Mouse (Mus musculus) neural tube, embryonic 13.5 days (tissue): ENCODE data around the gene Nenf. TPM values are rescaled to one million over a fixed set of nuclear protein-coding genes. Genes with fewer than 3 reads are reported as not detected.
A peak's percentile ranks its signal among the peaks of the same experiment; 100 is the strongest.

ENCODE experiments used
- ATAC-seq: fragments of 200-750 bp; cut with Nextera tagmentation; 2 replicates; pipeline ENCODE4 v1.8.0; 2017; ENCODE audit warnings: low read depth, mild to moderate bottlenecking, moderate TSS enrichment, moderate library complexity
- H3K27ac ChIP-seq: fragments of 300-500 bp; sonication (generic); replicated peaks from 2 replicates; pipeline ENCODE4 v1.5.1; 2015; ENCODE audit warnings: moderate library complexity, mild to moderate bottlenecking, inconsistent platforms
- H3K27me3 ChIP-seq: fragments of 300-500 bp; sonication (generic); 2 replicates; pipeline ENCODE4 v1.6.1; 2015; ENCODE audit warnings: mild to moderate bottlenecking, inconsistent platforms
- H3K36me3 ChIP-seq: fragments of 300-500 bp; sonication (generic); 2 replicates; pipeline ENCODE4 v1.6.1; 2015; ENCODE audit warnings: mild to moderate bottlenecking, inconsistent platforms
- H3K4me1 ChIP-seq: fragments of 300-500 bp; sonication (generic); replicated peaks from 2 replicates; pipeline ENCODE4 v1.6.1; 2015; ENCODE audit warnings: inconsistent platforms
- H3K4me2 ChIP-seq: fragments of 300-500 bp; sonication (generic); 2 replicates; pipeline ENCODE4 v1.6.1; 2015; ENCODE audit warnings: inconsistent platforms, mild to moderate bottlenecking, moderate library complexity
- H3K4me3 ChIP-seq: fragments of 300-500 bp; sonication (generic); 2 replicates; pipeline ENCODE4 v1.5.1; 2015; ENCODE audit warnings: mild to moderate bottlenecking, inconsistent platforms
- H3K9ac ChIP-seq: fragments of 300-500 bp; sonication (generic); 2 replicates; pipeline ENCODE4 v1.6.1; 2015; ENCODE audit warnings: moderate library complexity, mild to moderate bottlenecking, inconsistent platforms
- H3K9me3 ChIP-seq: fragments of 300-500 bp; sonication (generic); 2 replicates; pipeline ENCODE4 v1.6.1; 2016; ENCODE audit warnings: inconsistent platforms
- WGBS: fragments of 180-500 bp; shearing (Covaris S2); methylation state at CpG from one replicate; pipeline ENCODE4 v1.1.7; 2015; 5-methylcytosine and 5-hydroxymethylcytosine counted together
- polyA plus RNA-seq: library from polyadenylated mRNA; unstranded; fragments of >200 nt; fragmentation: Nextera tagmentation; extraction: Ambion mirVana; gene quantifications from 2 replicates; pipeline ENCODE4 v1.2.1, GENCODE M21; 2015

Nenf gene
- polyA plus RNA-seq, 1 experiment from 2014 or later, result 121 TPM

DNA sequence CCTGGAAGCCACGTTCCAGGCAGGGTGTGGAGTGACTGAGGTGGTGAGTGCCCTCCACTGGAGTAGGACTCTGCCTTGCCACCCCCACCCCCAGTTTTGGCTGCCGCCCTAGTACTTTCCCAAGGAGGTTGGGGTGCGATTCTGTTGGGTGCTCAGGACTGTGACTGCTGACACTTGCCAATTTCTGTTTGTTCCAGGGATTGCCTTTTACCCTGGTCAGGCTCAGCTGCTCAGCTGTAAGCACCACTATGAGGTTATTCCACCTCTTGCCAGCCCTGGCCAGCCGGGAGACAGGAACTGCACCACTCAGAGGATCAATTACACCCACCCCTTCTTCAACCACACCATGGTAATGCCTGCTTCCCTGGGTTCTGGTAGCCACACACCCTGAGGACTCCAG, 22.5 kb upstream of the Nenf start:
- ATAC-seq, result no peak
- H3K9me3 ChIP-seq, result no peaks in the 10 kb centered on the region
- no peaks in the 10 kb centered on the region for H3K27me3 ChIP-seq
- H3K4me1 ChIP-seq, result no peaks in the 10 kb centered on the region
- 88% methylated on average over 4 of the region's 4 CpGs for WGBS
- H3K4me3 ChIP-seq, result no peak overlapping the region
- H3K36me3 ChIP-seq, result peaks cover 85% of the 10 kb centered on the region
- H3K4me2 ChIP-seq, result no peak overlapping the region
- no peak overlapping the region for H3K27ac ChIP-seq
- H3K9ac ChIP-seq, result no peak overlapping the region

GRCm38 (mm10) chr1:191339876-191340275, 21.9 kb upstream of the Nenf start:
- no peaks in the 10 kb centered on the region for H3K9me3 ChIP-seq
- no peaks in the 10 kb centered on the region for H3K4me1 ChIP-seq
- no peak overlapping the region for H3K4me2 ChIP-seq
- 93% methylated on average over 2 of the region's 2 CpGs for WGBS
- no peaks in the 10 kb centered on the region for H3K27me3 ChIP-seq
- no peak overlapping the region for H3K9ac ChIP-seq
- peaks cover 79% of the 10 kb centered on the region for H3K36me3 ChIP-seq
- no peak for ATAC-seq
- no peak overlapping the region for H3K4me3 ChIP-seq
- H3K27ac ChIP-seq, result no peak overlapping the region

DNA sequence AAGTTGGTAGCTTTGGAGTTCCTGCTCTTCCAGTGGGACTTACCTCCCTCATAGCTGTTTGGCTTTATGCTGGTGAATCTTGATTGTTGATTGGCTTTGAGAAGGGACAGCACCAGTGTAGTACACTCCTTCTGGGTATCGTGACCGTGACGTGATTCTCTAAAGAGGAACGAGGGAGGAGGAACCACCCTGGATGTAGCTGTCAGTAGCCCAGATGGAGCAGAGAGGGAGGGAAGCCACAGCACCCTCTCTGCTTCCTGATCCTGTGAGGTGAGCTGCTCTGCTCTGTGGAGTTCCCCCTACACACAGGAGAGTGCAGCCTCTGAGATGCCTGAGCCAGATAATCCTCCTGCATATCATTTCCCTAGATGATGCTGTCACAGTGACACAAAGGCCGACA, 16.5 kb upstream of the Nenf start:
- WGBS, result 91% methylated on average over 5 of the region's 5 CpGs
- ATAC-seq, result no peak
- H3K4me1 ChIP-seq, result no peaks in the 10 kb centered on the region
- H3K9me3 ChIP-seq, result no peaks in the 10 kb centered on the region
- H3K27ac ChIP-seq, result no peak overlapping the region
- H3K4me2 ChIP-seq, result no peak overlapping the region
- no peaks in the 10 kb centered on the region for H3K27me3 ChIP-seq
- no peak overlapping the region for H3K9ac ChIP-seq
- no peak overlapping the region for H3K4me3 ChIP-seq
- peaks cover 73% of the 10 kb centered on the region for H3K36me3 ChIP-seq

DNA sequence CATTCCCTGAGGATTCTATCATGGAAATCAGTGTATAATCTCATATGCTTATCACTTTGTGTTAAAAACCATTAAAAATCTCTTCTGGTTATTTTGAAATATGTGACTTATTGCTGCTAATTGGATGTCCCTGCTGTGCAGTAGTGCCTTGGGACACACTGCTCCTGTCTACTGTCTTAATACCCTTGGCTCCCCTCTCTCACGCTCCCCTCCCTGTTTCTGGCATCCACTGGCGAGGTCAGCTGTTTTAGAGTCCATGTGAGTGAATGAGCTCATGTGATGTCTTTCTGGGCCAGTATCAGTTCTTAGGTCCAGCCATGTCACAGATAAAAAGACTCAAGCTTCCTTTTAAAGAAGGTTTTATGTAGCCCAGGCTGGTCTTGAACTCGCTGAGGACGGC, 12.4 kb upstream of the Nenf start:
- 85% methylated on average over 4 of the region's 4 CpGs for WGBS

DNA sequence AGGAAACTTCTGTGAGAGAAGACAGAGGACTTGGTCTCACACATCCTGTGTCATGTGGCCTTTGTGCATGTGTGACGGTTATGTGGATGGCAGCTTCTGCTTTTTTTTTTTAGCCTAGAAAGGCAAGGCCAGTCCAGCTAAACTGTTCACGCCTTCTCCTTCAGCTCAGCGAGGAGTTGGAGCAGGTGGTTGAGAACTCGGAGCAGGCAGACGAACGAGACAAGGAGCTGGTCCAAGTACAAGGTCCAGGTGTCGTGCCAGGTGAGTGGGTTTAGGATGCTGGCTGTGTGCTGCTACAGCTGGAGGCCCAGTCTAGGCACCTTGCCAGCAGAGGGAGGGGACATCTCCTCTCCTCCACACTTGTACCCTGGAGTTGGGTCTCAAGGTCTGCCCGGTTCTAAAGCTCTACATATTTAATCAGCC, 10.0 kb upstream of the Nenf start:
- no peaks in the 10 kb centered on the region for H3K9me3 ChIP-seq
- no peak overlapping the region for H3K27ac ChIP-seq
- H3K4me2 ChIP-seq, result peak overlapping the region; percentile 69
- ATAC-seq, result no peak
- peaks cover 32% of the 10 kb centered on the region for H3K4me1 ChIP-seq
- no peaks in the 10 kb centered on the region for H3K27me3 ChIP-seq
- H3K36me3 ChIP-seq, result peaks cover 32% of the 10 kb centered on the region
- H3K4me3 ChIP-seq, result no peak overlapping the region
- H3K9ac ChIP-seq, result peak overlapping the region; percentile 86
- WGBS, result 77% methylated on average over 8 of the region's 8 CpGs

More for the DNA sequence above, 12.4 kb upstream of the Nenf start:
- Histone ChIP-seq H3K4me2 (no peak overlapping the region), H3K9me3 (no peaks in the 10 kb centered on the region), H3K4me3 (no peak overlapping the region), H3K27me3 (no peaks in the 10 kb centered on the region), H3K36me3 (peaks cover 49% of the 10 kb centered on the region), H3K27ac (no peak overlapping the region), H3K4me1 (peaks cover 29% of the 10 kb centered on the region), H3K9ac (no peak overlapping the region)
- ATAC-seq, result no peak

GRCm38 (mm10) chr1:191327258-191327657, 9.3 kb upstream of the Nenf start:
- no peaks in the 10 kb centered on the region for H3K9me3 ChIP-seq
- peaks cover 25% of the 10 kb centered on the region for H3K36me3 ChIP-seq
- 80% methylated on average over 8 of the region's 8 CpGs for WGBS
- H3K9ac ChIP-seq, result peak overlapping the region; percentile 86
- H3K27me3 ChIP-seq, result no peaks in the 10 kb centered on the region
- peaks cover 32% of the 10 kb centered on the region for H3K4me1 ChIP-seq
- no peak overlapping the region for H3K27ac ChIP-seq
- no peak for ATAC-seq
- peak overlapping the region; percentile 69 for H3K4me2 ChIP-seq
- peak overlapping the region; percentile 77 for H3K4me3 ChIP-seq

GRCm38 (mm10) chr1:191326233-191326882, 8.4 kb upstream of the Nenf start:
- ATAC-seq, result peak; percentile 82
- peak overlapping the region; percentile 77 for H3K4me3 ChIP-seq
- no peaks in the 10 kb centered on the region for H3K9me3 ChIP-seq
- H3K4me1 ChIP-seq, result peaks cover 32% of the 10 kb centered on the region
- H3K27ac ChIP-seq, result peak overlapping the region; percentile 89
- peak overlapping the region; percentile 86 for H3K9ac ChIP-seq
- peaks cover 16% of the 10 kb centered on the region; the same call in 1 of the 2 replicates for H3K36me3 ChIP-seq
- peak overlapping the region; percentile 69 for H3K4me2 ChIP-seq
- H3K27me3 ChIP-seq, result no peaks in the 10 kb centered on the region
- WGBS, result 2% methylated on average over 35 of the region's 35 CpGs

GRCm38 (mm10) chr1:191325726-191326232, 7.8 kb upstream of the Nenf start, which contains the start of gene Tmem206:
TSS of gene Tmem206 (plus strand) at chr1:191325912.
- Histone ChIP-seq H3K4me1 (peaks cover 32% of the 10 kb centered on the region), H3K27me3 (no peaks in the 10 kb centered on the region), H3K9me3 (no peaks in the 10 kb centered on the region), H3K4me2 (peak within 1 kb of the TSS; percentile 69), H3K27ac (peak within 1 kb of the TSS; percentile 89), H3K4me3 (peak within 1 kb of the TSS; percentile 77), H3K9ac (peak within 1 kb of the TSS; percentile 86), H3K36me3 (peaks cover 10% of the 10 kb centered on the region; the same call in 1 of the 2 replicates)
- peak; percentile 96 for ATAC-seq
- WGBS, result under 1% methylated on average over 42 of the region's 42 CpGs

- 85% methylated on average over 7 of the region's 7 CpGs for WGBS
- peaks cover 32% of the 10 kb centered on the region for H3K4me1 ChIP-seq
- H3K36me3 ChIP-seq, result 0 out of 2 replicates have a peak, but pooled peaks cover 8% of the 10 kb centered on the region
- H3K27me3 ChIP-seq, result no peaks in the 10 kb centered on the region
- H3K4me2 ChIP-seq, result peak overlapping the region; percentile 69
- H3K9ac ChIP-seq, result no peak overlapping the region
- H3K9me3 ChIP-seq, result no peaks in the 10 kb centered on the region
- peak; percentile 26 for ATAC-seq
- H3K27ac ChIP-seq, result peak overlapping the region; percentile 81
- peak overlapping the region; percentile 77; the same call in 1 of the 2 replicates for H3K4me3 ChIP-seq
These were observed 7.0 kb upstream of the Nenf start for GRCm38 (mm10) chr1:191324733-191325590.

DNA sequence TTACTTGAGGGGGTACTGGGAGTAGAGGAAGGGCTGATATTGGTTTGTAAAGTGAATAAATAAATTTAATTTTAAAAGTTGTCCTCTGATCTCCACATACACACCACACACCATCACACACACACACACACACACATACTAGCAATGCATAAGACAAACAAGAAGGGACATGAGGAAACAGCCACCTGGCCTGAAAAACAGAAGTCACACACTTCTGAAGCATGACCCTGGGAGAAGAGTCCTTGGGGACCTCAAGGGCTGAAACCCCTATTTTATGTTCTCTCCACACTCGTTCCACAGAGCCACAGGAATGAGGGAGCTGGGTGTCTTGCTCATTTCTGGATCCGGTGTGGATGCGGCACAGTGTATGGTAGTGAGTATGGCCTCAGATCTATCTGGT, 5.4 kb upstream of the Nenf start:
- Histone ChIP-seq H3K4me3 (no peak overlapping the region), H3K4me2 (no peak overlapping the region), H3K36me3 (0 out of 2 replicates have a peak, but pooled peaks cover 3% of the 10 kb centered on the region), H3K9ac (no peak overlapping the region), H3K9me3 (no peaks in the 10 kb centered on the region), H3K4me1 (peaks cover 26% of the 10 kb centered on the region), H3K27ac (no peak overlapping the region), H3K27me3 (no peaks in the 10 kb centered on the region)
- ATAC-seq, result no peak
- WGBS, result 82% methylated on average over 3 of the region's 3 CpGs

GRCm38 (mm10) chr1:191318686-191319085, 692 bp upstream of the Nenf start:
- Histone ChIP-seq H3K27me3 (no peaks in the 10 kb centered on the region), H3K4me1 (peaks cover 8% of the 10 kb centered on the region), H3K27ac (no peak overlapping the region), H3K4me3 (no peak overlapping the region), H3K9ac (no peak overlapping the region), H3K4me2 (no peak overlapping the region), H3K9me3 (no peaks in the 10 kb centered on the region), H3K36me3 (no peaks in the 10 kb centered on the region)
- WGBS, result 86% methylated on average over 5 of the region's 5 CpGs
- no peak for ATAC-seq

DNA sequence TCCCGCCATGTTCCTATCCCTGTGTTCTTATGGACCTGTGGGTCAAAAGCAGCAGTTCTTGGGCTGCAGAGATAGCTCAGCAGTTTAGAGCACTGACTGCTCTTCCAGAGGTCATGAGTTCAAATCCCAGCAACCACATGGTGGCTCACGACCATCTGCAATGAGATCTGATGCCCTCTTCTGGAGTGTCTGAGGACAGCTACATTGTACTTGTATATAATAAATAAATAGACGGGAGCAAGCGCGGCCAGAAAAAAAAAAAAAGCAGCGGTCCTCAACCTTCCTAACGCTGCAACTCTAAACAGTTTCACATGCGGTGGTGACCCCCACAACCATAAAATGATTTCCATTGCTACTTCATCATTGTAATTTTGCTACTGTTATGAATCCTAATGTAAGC, 1.2 kb downstream of the Nenf start:
- Histone ChIP-seq H3K36me3 (no peaks in the 10 kb centered on the region), H3K9ac (peak overlapping the region; percentile 90), H3K27ac (no peak overlapping the region), H3K4me2 (peak overlapping the region; percentile 76), H3K4me3 (peak overlapping the region; percentile 67; the same call in 1 of the 2 replicates), H3K27me3 (no peaks in the 10 kb centered on the region), H3K9me3 (no peaks in the 10 kb centered on the region), H3K4me1 (peaks cover 15% of the 10 kb centered on the region)
- ATAC-seq, result no peak
- WGBS, result 84% methylated on average over 8 of the region's 8 CpGs
